Mouse (Mus musculus) brain, embryonic 18.5 days (tissue): ENCODE measurements around the gene Tspoap1.

Experiments
- DNase-seq: peaks from one replicate; pipeline ENCODE4 v3.0.0-alpha.2; 2012; ENCODE audit warnings: low read depth, low spot score

The Tspoap1 gene

DNA sequence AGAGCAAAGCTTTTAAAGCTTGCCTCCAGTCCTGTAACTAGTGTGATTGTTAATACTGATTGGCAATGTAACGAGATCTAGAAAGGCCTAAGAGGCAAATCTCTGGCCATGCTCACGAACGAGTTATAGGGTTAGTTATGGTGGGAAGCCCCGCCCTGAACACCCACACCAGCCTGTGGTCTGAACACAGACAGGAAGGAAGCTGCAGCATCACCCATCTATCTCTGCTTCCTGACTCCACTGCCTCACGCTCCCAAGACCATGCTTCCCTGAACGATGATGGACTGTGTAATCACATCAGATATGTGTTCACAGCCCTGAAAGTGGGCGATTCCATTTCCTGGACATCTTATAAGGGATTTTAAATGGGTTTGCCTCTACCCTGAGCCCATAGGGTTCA lies 47.9 kb downstream of the Tspoap1 start:
- DNase-seq = no peak

DNA sequence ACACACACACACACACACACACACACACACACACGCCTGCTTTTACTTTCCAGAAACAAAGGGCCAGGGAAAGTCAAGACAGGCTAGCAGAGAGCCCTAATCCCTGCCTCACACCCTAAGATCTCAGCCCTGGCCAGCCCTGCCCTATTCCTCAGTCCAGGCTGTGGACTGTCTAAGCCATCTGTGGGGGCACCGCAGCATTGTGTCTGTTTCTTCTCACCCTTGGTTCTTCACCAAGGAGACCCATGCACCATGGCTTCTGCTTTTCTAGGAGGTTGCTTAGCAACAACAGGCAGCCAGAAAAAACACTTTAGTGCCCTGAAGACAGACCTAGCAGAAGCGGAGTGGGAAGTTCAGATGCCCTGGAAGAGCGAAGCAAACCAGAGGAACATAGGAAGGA lies 51.1 kb downstream of the Tspoap1 start:
- no peak for DNase-seq

DNA sequence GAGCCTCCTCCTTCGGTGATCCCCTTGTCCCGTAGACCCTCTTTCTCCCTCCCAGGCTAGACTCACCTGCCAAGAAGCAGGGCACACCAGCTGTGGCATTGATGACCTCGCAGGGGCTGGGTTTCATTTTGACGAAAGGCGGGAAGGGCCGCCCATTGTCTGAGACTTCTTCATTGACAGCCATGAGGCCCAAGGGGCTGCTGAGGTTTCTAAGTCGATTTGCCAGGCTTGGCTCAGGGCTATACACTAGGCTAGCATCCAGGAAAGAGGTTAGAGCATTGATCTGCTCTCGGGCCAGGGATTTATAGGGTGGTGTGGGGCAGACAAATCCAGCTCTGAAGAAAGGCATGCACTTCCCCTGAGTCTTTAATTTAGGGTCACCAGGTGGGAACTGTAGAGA lies 54.5 kb downstream of the Tspoap1 start:
- no peak for DNase-seq

DNA sequence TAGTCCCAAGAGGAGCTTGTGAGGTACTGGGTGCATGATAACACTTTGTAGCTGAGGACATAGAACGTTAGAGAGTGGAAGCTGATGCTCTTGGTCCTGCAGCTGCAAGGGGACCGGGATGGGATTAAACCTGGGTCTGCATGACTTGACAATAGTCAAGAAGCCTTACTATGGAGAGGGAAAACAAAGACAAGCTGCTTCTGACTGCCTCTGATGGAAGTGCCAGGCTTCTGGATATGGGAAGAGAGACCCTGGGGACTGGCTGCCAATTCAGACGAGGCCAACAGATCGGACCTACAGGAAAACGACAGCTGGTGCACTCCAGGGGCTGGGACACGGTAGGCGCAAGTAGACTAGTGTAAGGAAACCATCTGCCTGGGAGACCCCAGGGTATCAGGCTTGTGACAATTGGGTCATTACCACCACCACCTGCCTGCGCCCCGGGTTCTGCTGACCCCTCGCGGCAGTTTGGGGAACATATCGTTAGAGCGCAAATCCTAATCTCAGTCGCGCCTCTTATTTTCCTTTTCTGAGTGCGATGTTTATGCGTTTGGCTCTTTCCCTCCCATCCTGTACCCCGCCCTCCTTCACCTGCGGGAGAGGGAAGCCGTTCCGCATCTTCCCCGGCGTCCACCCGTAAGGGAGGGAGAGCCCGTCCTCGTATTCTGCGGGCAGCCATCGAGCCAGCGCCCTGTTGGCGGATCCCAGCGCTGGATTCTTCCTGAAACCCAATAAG lies 56.5 kb downstream of the Tspoap1 start:
- no peak for DNase-seq

DNA sequence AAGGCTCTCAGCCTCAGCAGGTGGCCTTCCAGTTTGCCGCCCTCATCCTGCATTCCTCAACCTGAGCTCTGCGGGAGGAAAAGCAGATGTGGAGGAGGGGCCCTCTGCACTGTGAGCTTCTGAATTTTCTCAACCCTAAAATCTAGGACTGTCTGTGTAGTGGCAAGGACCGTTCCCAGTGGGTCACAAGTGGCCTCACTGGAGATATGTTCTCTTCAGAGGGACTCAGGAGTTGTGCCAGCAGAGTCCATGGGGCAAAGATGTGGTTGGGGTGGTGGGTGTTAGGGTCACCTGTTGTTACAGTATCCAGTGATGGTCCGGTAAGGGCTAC lies 57.1 kb downstream of the Tspoap1 start:
- no peak for DNase-seq

DNA sequence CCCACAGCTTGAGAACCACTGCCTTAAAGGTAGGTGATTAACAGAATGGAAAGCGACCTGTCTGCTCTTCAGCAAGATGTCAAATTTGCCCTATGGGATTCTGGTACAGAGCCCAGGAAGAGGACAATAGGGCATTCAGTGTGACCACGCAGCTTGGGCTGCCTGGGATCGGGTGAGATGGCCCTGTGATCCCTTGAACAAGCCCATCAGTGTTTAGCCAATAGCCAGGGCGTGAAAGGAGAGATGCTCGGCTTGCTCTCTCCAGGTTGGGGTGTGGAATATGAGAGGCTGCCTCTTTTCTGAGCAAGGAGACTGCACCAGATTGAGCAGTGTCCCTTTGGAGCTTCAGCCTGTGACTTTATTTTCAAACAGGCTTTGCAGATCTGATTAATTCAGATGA lies 61.2 kb downstream of the Tspoap1 start:
- DNase-seq = no peak

DNA sequence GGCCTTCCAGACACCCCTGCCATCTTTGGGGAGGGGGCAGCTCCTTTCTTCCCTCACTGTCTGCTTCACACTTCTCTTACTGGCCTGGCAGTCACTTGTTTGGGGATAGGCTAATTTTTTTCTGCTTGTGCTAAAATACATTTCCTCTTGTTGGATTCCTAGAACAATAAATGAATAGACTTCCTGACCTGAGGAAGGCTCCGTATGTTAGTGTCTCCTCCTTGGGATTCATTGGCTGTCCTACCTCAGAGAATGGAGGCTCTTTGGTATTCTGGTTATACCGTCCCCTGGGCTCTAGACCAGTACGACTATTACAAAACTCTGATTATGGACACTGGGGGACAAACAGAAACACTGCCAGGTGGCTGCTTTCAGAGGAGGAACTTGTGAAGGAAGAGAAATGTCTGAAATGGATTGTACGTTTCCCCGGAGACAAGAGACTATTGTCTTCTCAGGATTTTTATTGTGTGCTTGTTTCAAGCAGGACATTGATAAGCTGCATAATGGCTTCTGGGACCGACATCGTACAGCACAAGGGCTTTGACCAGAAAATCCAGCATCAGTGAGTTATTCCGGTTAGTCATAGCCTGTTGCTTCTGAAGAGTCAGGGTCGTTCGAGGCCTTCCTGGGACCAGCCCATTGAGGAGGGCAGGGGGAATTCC lies 68.0 kb downstream of the Tspoap1 start, which contains the start of gene Lpo:
Gene Lpo (minus strand): TSS at position 51 of the 662 bp plus-strand sequence.
- DNase-seq = no peak
